Mouse (Mus musculus): ENCODE measurements around the gene Tubg2. TPM values are rescaled to one million over a fixed set of nuclear protein-coding genes. Genes with fewer than 3 reads are reported as not detected.
"Not testable (repeated sequence)": the region's sequence is repeated elsewhere in the genome, so short reads cannot be mapped to it uniquely, and the experiment has no call there.

Tubg2 gene
- total RNA-seq, 2 experiments from 2014 or later, result 6.6 to 7.0 TPM

DNA sequence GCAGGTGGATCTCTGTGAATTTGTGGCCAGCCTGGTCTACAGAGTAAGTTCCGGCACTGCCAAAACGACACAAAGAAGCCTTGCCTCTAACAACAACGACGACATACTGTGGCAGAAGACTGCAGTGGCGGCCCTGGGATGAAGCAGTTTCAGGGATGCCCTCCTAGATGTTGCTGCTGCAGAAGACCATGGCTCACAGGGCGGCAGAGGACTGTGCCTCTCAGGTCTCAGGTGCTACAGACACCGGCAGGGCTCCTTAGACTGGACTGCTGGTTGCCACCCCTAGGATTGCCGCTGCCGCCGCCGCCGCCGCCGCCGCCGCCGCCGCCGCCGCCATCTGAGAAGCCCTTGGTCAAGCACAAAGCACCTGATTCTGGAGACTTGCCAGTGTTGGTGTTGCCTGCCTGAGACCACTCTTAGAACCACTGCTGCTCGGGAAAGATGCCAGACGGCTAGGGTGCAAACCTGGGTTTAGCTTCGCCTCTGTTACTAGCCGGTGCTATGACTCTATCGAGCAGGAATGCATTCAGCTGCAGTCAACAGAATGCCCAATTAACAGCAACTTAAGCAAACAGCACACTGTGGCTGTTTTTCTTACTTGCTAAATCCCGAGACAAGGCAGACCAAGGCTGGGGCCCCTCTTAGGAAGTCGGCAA lies 15.4 kb upstream of the Tubg2 start:
- peak; percentile 63 for DNase-seq

DNA sequence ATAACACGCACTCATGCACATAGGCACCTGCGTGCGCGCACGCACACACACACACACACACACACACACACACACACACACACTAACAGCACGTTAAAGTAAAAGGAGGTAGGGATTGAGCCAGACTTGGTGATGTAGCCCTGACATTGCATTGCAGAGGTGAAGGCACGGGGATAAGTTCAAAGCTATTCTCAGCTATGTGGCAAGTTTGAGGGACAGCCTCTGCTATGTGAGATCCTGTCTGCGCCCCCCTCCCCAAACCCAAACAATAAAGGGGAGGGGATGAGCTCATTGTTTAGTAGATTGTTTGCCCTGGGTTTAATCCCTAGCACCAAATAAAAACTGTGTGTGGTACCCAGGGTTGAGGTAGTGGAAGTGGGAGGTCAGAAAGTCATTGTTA lies 14.6 kb upstream of the Tubg2 start:
- no peak for DNase-seq

DNA sequence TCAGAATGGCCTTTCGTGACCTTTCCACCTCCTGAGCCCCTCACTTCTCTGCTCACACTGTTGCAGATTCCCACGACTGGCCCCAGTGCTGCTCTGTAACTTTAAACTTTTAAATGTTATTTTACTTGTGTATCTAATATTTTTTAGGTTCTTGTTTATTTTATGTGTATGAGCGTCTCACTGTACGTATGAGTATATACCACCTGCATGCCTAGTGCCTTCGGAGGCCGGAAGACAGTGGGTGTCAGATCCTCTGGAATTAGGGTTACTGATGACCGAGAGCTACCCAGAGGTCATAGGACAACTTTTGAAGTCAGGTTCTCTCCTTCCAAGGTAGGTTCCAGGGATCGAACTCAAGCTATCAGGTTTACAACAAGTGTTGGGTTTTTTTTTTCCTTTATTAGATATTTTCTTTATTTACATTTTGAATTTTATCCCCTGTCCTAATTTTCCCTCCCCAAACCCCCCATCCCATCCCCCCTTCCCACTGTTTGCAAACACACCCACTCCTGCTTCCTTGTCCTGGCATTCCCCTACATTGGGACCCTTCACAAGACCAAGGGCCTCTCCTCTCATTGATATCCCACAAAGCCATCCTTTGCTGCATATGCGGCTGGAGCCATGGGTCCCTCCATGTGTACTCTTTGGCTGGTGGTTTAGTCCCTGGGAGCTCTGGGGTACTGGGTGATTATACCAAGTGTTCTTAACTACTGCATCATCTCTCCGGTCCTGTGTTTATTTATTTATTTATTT lies 13.3 kb upstream of the Tubg2 start:
- DNase-seq, result no peak

DNA sequence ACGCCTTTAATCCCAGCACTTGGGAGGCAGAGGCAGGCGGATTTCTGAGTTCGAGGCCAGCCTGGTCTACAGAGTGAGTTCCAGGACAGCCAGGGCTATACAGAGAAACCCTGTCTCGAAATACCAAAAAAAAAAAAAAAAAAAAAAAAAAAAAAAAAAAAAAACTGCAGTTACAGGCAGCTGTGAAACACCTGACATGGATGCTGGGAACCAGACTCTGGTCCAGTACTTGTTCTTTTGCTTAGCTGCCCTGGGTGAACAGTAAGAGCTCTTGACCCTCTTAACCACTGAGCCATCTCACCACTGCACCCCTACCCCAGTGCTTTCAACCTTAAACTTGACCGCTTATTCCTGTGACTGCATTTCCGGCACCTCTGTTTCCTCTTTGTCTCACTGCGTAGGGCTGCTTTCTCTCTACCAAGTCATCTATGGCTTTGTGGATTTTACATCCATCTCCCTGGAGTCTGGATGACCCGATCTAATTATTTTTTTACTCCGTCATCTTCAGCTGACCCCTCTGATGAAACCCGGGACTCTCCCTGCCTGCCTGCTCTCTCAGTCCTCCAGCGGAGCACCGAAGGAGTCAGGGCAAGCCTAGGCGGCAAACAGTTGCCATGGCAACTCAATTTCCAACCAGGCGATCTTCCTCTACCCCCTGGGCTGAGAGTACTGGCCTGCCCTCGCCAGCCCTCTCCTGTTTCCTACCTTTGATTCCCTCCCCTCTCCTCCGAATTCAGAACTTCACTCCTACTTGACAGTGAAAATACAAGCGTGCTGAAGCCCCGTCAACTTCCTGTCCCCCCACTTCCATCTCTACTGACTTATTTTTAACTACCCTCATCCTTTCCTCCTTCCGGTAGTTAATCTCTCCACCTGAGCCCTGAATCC lies 12.1 kb upstream of the Tubg2 start:
- no peak for DNase-seq

DNA sequence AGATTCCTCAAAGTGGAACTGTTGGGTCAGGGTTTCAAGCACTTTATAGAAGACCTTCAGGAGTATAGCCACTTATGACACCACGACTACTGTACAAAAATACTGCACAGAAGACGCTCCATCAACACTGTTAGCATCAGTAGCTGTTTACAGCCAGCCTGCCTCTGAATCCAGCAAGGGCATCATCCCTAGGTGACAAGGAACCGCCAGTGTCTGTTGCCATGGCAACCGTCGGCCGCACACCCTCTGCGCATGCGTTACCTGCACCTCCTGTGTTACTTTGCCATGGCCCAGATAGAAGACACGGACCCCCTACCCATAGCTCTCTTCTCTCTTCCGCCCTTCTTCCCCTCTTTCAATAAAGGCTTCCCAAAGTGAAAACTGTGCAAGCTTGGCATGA lies 9.3 kb upstream of the Tubg2 start:
- no peak for DNase-seq

DNA sequence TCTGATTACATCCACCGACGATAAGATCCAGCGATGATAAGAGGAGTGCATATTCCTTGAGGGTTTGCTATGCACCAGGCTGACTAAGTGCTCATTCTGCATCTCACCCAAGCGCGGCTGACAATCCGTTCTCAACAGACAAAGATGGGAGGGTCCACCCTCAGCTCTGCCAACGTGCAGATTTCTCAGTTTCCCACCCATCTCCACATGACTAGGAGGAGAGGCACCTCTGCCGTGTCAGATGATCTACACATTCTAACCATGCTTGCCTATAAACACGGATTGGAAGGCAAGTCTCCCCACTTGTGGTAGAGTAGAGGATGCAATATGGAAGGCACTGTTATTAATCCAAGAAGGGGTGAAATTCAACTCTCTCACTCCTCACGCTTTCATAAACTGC lies 7.0 kb upstream of the Tubg2 start:
- no peak for DNase-seq

DNA sequence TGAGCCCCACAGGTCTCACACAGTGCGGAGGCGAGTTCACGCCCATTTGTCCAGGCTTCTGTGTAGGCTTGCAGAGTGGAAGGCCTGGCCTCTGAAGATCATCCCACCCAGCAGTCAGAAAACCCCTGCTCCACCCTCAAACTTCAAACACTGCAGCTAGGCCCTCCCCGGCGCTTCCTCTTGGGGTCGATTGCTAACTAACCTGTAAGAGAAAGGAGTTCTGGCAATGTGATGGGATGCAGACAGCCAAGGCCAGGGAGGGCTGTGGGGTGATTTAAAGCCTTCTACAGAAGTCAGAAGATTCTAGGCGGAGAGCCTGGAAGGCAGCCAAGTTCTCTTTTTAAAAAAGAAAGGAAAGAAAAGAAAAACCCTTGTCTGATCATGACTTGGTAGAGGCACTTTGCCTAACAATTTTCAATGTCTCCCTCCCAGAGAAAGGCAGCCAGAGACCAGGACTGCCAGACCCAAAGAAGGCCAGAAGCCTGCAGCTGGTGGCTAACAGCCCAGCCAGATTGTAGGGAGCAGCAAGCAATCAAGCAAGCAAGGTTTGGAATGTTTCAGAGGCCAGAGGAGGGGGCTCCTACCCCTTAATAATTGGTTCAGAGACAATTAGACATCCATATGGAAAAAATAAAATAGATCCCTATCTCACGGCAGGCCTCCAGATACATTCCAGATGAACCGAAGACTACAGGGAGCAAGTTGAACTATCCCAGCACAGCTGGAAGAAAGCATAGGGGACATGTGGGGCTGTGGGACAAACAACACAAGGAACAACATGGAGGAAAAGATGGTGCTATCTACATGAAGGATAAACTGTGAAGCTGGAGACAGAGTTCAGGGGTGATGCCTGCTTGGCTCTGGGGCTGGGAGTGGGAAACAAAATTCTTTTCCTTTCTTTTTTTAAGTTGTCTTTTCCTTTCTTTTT lies 6.3 kb upstream of the Tubg2 start:
- peak; percentile 58 for DNase-seq

DNA sequence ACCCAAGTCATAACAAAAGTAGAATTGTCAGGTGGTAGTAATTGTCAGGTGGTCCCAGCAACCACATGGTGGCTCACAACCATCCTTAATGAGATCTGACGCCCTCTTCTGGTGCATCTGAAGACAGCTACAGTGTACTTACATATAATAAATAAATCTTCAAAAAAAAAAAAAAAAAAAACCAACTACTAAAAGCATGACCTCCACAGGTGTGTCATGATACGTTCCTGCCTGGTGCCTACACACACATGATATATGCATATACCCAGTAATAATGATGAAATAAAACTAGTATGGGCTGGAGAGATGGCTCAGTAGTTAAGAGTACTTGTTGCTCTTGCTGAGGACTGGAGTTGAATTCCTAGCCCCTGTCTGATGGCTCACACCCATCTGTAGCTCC lies 4.6 kb upstream of the Tubg2 start:
- no peak for DNase-seq

DNA sequence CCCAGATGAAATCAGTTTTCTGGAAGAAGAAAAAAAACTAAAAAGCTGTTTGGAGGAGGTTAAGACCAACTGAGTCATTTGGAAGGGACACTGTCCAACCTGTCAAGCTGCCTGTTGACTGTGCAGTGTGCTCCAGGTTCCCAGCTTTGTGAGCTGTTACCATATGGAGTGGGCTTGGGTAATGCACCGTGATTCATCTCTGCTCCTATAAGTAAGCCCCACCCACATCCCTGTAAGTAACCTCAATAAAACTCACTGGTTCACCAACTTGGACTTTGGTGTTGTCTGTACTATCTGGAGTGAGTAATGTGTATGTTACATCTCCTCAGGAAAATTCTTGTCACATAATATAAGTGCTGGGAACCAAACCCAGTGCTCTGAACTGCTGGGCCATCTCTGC lies 2.9 kb upstream of the Tubg2 start:
- DNase-seq, result no peak

DNA sequence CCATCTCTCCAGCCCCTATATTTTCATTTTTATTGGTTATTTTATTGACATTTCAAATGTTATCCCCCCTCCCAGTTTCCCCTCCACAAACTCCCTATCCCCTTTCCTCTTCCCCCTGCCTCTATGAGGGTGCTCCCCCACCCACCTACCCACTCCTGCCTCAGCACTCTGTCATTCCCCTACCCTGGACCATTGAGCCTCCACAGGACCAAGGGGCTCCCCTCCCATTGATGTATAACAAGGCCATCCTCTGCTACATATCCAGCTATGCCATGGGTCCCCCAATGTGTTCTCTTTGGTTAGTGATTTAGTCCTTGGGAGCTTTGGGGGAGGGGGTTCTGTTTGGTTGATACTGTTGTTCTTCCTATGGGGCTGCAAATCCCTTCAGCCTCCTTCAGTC lies 1.1 kb upstream of the Tubg2 start:
- DNase-seq, result no peak

DNA sequence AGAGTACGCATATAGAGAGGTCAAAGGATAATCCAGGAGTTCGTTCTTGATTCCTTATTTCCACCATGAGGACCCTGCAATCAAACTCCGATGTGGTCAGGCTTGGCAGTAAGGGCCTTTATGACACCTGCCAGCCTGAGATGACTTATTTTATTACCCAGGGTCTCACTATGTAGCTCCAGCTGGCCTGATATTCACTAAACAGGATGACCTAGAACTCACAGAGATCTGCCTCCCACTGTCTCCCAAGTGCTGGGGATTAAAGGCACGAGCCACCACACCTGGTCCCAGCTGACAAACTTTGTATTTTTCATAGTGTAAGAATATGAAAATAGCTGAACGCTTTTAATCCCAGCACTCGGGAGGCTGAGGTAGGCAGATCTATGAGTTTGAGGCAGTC lies 556 bp upstream of the Tubg2 start:
- DNase-seq, result no peak

DNA sequence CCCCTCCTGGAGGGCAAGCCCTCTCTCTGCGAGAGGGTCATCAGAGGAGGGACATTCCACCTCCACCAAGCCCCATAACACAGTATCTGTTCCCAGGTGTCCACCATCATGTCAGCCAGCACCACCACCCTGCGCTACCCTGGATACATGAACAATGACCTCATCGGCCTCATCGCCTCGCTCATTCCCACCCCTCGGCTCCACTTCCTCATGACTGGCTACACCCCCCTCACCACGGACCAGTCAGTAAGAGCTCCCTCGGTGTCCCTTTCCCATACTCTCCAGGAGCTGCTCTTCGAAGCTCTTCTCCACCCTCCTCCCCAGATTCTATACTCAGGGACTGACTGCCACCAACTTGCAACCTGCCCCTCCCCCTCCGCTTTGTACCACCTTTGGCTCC lies 4.4 kb downstream of the Tubg2 start:
- not testable (repeated sequence) for DNase-seq

DNA sequence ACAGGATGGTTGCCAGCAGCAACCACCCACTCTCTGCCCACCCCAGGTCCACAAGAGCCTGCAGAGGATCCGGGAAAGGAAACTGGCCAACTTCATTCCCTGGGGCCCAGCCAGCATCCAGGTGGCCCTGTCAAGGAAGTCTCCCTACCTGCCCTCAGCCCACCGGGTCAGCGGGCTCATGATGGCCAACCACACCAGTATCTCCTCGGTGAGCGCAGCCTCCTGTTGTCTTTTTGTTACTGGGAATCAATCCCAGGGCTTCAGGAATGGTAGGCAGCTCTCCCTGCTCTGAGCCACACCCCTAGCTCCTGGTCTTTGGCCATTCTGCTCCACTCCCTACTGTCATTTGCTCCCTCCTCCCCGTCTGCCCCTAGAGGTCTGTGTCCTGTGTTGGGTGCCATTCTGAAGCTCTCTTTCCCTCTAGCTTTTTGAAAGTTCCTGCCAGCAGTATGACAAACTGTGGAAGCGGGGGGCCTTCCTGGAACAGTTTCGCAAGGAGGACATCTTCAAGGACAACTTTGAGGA lies 5.3 kb downstream of the Tubg2 start:
- not testable (repeated sequence) for DNase-seq

DNA sequence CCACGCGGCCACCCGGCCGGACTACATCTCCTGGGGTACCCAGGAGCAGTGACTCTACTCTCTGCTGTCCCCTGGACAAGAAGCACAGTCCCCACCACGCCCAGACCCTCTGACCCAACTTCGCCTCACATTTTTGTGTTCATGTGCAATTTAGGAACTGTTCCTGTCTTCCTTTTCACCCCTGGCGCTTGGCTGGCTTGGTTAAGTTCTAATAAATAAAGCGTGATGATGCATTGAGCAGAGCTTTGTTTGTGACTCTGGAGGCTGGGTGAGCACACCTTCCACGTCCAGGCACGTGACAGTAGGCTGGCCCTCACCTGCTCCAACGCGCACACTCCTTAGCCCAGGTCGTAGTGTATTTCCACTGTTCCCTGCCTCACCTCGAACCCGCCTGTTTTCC lies 5.8 kb downstream of the Tubg2 start:
- DNase-seq, result no peak

DNA sequence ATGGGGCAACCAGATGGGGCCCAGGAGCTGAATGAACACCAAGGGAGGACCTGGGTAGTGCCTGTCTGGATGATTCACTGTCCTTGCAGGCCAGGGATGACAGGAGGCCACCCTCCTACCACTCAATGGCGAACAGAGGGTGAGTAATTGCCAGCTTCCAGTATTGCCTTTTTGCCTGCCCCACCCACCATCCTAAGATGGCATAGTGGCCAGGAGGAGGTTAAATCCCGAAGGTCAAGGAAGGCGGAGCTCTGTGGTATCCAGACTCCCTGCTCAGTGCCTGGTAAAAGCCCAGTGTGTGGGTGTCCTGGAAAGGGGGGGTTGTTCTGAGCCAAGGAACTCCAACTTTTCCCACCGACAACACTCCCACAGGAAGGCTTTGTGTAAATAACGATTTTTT lies 6.6 kb downstream of the Tubg2 start:
- no peak for DNase-seq

DNA sequence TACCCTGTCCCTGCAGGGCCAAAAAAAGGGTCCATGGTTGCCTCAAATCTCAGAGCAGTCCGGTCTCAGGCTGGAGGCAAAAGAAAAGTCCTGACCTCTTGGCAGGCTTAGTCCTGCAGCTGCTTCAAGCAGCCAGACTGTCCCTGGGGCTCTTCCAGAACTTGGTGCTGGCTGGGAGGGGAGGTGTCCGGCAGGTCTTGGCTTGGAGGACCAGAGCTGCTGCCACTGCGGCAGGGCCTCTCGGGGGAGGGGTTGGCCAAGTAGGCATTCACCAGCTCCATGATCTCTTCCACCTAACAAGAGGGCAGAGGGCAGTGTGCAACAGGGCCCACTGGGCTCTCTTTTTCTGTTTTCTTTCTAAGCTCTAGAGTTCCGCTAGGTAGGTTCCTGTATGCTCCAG lies 7.1 kb downstream of the Tubg2 start:
- peak; percentile 65 for DNase-seq

DNA sequence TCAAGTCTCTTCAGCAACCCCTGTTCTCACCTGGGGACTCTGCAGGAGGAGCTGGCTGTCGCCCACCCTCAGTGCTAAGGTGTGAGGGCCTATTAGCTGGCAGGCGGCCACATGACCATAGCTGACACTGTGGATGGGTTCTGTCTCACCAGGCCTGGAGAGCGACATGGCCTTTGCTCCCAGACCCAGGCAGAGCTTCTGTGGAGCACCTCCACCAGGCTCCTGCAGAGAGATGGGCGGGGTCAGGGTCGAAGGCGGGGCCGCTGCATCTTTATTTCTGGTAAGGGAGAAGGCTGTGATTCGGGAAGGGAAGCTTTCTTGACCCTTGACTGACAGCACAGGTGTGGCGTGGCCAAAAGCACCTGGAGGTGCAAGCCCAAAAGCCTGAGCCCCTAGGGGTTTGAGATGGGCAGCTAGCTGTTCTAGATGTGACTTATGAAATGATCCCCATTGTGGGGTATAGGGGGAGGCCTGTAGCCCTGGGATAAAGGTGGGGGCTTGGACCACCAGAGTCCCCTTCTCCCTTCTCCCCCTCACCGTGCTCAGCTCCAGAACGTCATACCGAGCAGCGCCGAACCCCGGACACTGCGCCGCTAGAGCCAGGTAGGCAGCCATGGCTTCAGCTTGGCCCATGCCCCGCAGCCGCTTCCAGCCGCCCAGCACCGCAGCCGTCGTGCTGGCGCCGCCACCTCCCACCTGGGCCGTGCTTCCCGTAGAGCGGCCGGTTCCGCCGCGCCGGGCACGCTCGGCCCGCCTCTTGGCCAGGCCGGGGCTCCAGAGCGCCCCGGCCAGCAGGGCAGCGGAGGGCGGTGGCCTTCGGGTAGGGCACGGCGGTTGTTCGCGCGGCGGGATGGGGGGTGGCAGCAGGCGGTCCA lies 8.0 kb downstream of the Tubg2 start:
- no peak for DNase-seq

DNA sequence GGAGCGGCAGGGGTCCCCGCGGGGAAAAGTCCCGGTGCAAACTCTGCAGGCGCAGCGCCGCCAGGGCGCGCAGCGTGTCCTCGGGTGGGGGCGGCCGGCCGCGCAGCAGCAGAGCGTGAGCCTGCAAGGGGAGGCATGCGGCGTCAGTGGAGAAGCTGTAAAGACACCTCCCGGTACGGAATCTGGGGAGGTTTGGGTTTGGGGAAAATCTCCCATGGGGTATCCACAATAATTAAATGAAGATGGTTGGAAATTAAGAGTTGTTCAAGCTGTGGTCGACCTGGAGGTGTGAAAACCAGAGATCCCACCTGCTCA lies 8.6 kb downstream of the Tubg2 start:
- no peak for DNase-seq

DNA sequence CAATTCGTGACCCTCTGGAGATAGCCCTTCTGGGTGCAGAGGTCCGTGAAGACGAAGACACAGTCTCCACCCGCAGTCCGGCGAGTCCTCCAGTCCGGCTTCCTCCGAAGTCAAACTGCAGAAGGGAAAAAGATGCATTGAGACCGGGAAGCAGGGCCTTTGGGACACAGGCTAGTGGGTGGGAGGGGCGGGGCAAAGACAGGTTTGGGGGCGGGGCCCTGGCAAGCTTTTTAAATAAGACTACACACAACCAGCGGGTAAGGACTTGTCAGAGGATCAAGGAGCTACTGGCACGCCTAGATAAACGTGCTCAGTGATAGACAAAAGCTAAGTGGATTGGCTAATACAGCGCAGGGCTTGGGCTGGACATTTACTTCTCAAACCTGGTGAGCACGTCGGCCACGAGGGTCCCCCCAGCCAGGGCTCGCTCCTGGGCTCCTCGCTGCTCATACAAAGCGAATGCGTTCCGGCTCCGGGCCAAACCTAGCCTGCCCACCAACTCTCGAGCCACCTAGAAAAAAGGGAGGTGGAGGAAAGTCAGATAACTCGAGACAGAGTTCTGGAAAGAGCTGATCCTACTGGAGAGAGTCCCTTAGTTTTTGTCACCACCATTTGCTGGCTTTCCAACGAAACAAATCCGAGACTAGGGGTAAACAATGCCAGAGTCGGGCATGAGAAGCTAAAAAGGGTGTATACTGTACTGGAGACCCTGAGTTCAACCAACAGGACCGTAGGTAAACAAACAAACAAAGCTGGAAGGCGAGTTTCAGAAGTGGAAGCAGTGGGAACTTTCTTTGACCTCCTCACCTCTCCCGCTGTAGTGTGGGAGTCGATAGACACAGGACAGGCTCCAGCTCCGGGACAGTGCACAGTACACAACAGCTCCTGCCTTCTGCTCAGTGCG lies 9.2 kb downstream of the Tubg2 start:
- DNase-seq, result no peak

DNA sequence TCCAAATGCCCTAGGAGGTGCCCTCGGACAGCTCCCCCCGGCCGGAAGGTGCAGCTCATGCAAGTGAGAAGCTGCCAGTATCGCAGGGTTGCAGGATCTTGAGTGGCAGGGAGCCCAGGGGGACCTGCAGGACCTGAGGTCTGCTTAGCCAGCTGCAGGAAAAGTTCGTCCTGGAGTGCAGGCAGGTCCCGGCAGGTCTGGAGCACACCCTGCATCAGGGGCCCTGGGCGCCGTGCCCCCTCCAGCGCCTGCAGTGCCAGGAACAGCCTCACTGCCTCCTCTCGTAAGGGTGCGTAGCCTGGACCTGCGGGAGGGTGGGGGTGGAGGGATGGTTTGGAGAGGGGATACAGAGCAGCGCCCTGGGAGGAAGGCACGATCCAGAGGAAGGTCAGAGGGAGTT lies 10.7 kb downstream of the Tubg2 start:
- no peak for DNase-seq

Data from heart, postnatal 4 days (tissue).